Mouse (Mus musculus) heart, embryonic 13.5 days (tissue): Measurements from ENCODE around the gene H2afz. TPM values are rescaled to one million over a fixed set of nuclear protein-coding genes. Genes with fewer than 3 reads are reported as not detected.

ENCODE experiments used
- polyA plus RNA-seq: library from polyadenylated mRNA; unstranded; fragments of >200 nt; fragmentation: Nextera tagmentation; extraction: Ambion mirVana; gene quantifications from 2 replicates; pipeline ENCODE4 v1.2.1, GENCODE M21; 2015

Gene H2afz
- polyA plus RNA-seq, 1 experiment from 2014 or later = 1,149 TPM

Other genes with a start within 250 kb of the H2afz start
- gene Ddit4l, start 242.9 kb upstream of the H2afz start, polyA plus RNA-seq = 6.3 and 6.5 TPM in 2 replicates
- not detected in 2 replicates for gene Gm21962, start 193.0 kb upstream of the H2afz start, polyA plus RNA-seq
- gene Dnajb14, start 3.2 kb downstream of the H2afz start, polyA plus RNA-seq = 7.4 and 9.9 TPM in 2 replicates
- gene Lamtor3, start 54.0 kb downstream of the H2afz start, polyA plus RNA-seq = 85.4 and 105 TPM in 2 replicates
- gene Dapp1, start 117.1 kb downstream of the H2afz start, polyA plus RNA-seq = 13.0 and 14.5 TPM in 2 replicates
- gene 1110002E22Rik, start 200.6 kb downstream of the H2afz start, polyA plus RNA-seq = 9.4 and 11.1 TPM in 2 replicates
- 0.36 and 0.56 TPM in 2 replicates for gene Gm5105, start 202.9 kb downstream of the H2afz start, polyA plus RNA-seq